Mouse (Mus musculus) common myeloid progenitor, adult 5-6 weeks (primary cell): ENCODE results near the gene Bag5. TPM values are rescaled to one million over a fixed set of nuclear protein-coding genes. Genes with fewer than 3 reads are reported as not detected.
"Not testable (repeated sequence)": the region's sequence is repeated elsewhere in the genome, so short reads cannot be mapped to it uniquely, and the experiment has no call there.

Experiments used
- ATAC-seq: replicated peaks from 2 replicates; pipeline ENCODE4 v1.8.0; 2016; ENCODE audit warnings: low read depth, mild to moderate bottlenecking, moderate TSS enrichment, inconsistent platforms; ENCODE audit not compliant: poor library complexity, severe bottlenecking
- total RNA-seq: library from RNA; stranded (forward); fragments of 200-1000, 187-1606 nt; gene quantifications from 2 replicates; pipeline ENCODE4 v1.2.3, GENCODE M21; 2017

Gene Bag5
- total RNA-seq, 1 experiment from 2014 or later, result 38.3 TPM

GRCm38 (mm10) chr12:111737370-111737769, 24.3 kb upstream of the Bag5 start:
- ATAC-seq, result no peak

GRCm38 (mm10) chr12:111736676-111737075, 23.6 kb upstream of the Bag5 start:
- not testable (repeated sequence) for ATAC-seq

- no peak for ATAC-seq
These were observed 21.9 kb upstream of the Bag5 start for GRCm38 (mm10) chr12:111734912-111735311.

- no peak; the same call in 1 of the 2 replicates for ATAC-seq
These were observed 19.9 kb upstream of the Bag5 start for GRCm38 (mm10) chr12:111732921-111733320.

DNA sequence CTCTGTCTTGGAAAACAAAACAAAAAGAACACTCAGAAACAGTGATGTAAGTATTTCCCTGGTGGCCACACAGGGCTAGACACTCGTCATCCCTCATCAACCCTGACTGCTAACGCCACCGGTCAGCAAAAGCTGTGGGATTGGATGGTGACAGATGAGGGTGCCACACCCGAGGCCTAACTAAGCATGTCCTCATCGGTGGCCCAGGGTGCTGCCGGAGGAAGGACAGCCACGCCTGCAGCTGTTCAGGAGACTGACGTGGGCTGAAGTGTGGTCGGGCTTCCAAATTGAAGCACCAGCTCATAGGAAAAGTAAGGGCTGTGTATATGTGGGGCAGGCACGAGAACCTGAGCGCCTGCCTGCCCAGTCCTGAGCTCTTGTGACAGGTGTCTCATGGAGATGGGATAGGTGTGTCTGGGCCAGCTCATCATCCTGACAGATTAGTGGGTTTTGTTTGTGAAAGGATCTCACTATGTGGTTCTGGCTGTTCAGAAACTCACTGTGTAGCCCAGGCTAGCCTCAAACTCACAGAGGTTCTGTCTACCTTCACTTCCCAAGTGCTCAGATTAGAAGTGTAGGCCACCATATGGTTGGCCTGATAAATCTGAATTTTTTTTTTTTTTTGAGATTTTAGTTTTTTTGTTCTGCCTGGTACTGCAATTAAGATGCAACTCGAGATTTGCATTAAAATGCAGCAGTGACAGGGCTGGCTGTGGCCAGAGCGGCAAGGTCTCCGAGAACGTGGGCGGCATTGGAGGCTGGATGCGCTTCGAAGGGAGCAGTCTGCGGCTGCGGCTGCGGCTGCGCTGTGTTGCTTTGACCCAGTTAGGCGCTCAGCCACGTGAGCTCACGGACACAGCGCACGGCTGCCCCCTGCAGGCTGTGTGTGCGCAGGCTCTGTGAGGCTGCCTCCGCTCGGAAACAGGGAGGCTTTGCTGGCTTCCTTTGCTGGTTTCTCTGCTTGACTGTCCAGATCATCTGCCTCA, 19.1 kb upstream of the Bag5 start:
- peak; percentile 99 for ATAC-seq

- no peak for ATAC-seq
These were observed 14.9 kb upstream of the Bag5 start for GRCm38 (mm10) chr12:111727956-111728355.

DNA sequence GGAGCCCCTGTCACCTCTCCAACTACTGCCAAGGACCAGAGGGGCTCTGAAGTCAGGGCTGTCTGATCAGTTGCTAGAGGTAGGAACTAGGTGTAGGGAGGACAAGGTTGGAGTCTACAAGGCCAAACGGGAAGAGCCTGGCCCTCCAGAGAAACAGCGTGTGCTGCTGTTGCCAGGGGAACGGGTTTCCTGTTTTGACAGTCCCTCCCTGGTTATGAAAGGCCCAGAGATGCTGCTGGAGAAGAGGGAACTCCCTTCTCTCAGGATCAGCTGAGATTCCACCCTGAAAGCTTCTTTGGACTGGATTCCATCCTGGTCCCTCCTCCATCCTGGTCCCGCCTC, 13.0 kb upstream of the Bag5 start:
- peak; percentile 66 for ATAC-seq

DNA sequence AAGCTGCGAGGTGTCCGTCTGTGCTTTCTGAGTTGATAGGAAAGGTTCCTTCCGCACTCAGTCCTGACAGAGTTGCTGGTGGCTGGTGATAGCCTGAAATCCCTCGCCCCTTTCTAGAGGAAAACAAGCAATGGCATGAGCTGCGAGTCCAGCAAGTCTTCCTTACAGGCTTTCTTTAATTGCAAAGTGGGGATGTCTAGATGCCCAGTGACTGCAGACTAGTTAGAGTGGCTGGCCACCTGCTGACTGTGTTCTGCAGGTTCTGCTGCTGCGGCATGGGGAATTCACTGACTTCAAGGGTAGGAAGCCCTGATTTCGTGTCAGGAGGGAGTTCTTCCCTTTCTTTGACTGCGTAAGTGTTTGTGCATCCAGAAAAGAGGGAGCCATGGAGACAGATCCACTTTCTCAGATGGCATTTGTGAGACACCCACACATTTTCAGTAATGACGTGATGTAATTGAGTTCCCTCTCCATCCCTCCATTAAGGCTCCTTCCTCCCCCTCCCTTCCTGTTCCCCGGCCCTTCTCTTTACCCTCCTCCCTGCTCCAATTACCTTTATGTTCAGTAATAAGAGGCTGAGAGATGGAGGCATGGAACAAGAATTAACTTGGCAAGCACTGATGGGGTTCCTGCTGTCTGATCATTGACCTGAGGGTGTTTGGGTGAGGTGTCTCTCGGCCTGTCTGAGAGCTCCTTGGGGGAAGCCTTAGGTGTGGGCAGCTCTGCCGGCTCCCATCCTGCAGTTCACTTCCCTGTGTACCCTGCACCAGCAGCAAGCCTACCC, 12.5 kb upstream of the Bag5 start:
- ATAC-seq, result no peak

DNA sequence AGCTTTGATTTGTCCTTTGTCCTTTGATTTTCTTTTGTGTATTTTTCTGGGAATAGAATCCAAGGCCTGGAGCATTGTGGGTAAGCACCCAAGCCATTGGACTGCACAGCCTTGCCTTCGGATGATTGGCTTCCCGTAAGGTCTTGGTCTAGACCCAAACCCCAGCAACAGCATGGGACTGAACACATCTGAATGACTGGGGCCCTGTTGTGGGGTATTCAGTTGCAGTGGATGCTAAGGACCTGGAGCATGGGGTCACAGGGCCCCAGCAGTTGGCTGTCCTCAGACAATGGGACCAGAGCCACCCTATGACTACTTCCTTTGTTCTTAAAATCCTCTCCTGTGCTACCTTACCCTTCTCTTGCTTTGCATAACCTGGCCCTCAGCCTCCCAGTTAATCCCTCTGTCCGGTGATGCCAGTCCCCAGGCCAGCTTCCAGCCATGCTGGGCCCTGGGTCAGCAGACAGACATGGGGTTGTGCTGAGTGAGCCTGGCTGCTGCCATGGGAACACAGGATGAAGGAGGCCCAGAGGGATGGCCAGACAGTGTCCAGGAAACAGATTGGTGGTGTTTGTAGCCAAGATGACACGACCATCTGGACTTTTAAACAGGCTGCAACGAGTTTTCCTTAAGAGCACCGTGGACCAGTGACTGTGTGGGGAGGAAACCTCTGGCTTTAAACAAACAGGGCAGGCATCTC, 11.7 kb upstream of the Bag5 start:
- no peak for ATAC-seq

GRCm38 (mm10) chr12:111722654-111723053, 9.6 kb upstream of the Bag5 start:
- 0 out of 2 replicates have a peak, but pooled peaks have one; percentile 36 for ATAC-seq

DNA sequence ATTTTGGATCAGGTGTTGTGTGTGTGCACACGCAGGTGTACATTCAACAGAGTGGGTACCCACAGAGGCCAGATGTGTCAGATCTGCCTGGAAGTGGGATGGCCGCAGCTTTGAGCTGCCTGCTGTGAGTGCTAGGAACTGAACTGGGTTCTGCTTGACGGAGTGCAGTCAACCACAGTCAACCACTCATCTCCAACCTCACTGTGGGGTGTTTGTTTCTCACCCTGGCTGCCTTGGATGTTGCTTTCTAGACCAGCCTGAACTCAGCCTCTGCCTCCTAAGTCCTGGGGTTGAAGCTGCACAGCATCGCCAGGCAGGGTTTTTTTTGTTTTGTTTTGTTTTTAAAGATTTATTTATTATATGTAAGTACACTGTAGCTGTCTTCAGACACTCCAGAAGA, 7.2 kb upstream of the Bag5 start:
- no peak for ATAC-seq

DNA sequence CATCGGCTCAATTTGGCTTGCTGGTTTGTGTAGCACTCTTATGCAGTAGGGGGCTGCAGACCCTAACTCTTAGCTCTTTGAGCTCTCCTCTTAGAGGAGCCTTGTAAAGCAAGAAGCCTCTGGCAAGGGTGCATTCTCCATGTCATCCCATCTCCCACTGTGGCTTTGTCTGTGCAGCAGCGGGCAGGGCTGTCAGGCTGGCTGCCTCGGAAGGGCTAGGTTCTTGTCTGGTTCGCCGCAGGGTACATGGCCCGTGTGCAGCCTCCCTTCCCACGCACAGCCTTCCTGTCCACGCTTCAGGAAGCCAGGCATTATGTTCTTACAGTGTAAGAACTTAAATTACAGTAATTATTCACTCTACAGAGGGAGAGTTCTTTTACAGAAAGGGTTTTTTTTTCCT, 5.6 kb upstream of the Bag5 start:
- no peak for ATAC-seq

DNA sequence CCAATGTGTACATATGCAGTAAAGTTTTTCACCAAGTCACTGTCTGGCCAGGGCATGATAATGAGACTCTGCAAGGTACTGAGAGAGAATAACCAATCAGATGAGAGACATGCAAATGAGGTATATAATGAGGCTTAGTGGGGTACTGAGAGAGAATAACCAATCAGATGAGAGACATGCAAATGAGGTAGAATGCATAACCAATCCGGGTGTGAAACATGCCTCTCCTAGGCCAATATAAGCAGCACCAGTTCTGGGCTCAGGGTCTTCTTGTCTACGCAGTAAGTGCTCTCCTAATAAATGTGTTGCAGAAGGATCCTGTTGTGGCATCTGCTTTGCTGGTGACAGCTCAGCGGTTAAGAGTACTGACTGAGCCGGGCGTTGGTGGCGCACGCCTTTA, 3.4 kb upstream of the Bag5 start:
- no peak for ATAC-seq

DNA sequence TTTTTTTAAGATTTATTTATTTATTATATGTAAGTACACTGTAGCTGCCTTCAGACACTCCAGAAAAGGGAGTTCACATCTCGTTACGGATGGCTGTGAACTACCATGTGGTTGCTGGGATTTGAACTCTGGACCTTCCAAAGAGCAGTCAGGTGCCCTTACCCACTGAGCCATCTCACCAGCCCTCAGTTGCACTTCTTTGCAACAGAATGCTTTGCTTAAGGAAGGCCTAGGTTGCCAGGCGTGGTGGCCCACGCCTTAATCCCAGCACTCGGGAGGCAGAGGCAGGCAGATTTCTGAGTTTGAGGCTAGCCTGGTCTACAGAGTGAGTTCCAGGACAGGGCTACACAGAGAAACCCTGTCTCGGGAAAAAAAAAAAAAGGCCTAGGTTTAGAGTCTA, 823 bp upstream of the Bag5 start:
- not testable (repeated sequence) for ATAC-seq

- no peak for ATAC-seq
These were observed 581 bp downstream of the Bag5 start for GRCm38 (mm10) chr12:111712476-111712875.

GRCm38 (mm10) chr12:111710091-111710490, 3.0 kb downstream of the Bag5 start:
- ATAC-seq, result no peak

DNA sequence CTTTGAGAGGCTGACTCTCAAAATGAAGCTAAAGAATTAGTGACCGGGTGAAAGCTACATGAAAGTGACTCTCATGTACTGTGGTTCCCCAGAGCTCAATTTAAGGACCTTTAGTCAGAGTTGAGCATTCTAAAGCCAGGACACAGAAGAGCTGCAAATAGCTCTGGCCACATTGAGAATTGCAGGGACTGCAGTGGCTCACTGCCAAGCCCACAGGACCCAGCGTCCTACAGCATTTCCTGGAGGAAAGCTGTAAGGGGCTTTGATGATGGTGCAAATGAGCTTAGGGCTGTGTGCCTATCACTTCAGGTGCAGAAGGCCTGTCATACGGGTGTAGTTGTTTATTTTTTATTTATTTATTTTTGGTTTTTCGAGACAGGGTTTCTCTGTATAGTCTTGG, 4.9 kb downstream of the Bag5 start:
- no peak for ATAC-seq

DNA sequence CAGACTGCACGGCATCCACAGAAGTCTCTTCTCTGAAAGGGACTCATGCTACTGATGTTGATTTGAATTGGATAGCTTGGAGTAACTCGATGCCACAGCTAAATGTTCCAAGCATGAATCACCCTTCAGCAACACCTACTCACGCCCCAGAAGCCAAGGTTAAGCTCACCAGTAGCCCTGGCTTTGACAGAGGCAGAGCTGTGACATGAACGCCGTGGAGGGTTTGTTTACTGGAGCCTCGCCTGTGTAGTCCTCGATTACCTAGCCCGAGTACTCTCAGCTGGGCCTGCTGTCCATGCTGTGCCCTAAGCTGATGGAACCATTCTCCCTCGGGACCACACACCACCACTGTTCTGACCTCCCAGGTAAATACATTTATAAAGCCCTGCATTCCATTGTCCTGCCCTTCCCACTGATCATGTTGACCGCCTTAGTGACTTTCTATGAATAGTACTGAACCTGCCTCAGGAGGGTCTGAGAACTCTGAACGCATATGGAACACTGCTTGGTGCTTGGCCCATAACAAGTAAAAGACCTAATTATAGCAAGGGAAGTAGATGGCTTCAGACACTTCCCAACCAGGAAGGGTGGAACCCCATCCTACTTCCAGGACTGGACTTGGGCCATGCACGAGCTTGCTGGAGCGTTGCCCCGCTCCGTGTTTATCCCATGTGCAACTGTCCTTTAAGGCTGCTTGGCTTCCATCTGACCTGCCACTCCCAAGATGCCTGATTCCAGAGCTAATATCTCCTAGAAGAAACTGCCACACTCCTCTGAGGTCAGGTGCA, 7.7 kb downstream of the Bag5 start:
- ATAC-seq, result no peak

GRCm38 (mm10) chr12:111704609-111705008, 8.4 kb downstream of the Bag5 start:
- no peak for ATAC-seq

DNA sequence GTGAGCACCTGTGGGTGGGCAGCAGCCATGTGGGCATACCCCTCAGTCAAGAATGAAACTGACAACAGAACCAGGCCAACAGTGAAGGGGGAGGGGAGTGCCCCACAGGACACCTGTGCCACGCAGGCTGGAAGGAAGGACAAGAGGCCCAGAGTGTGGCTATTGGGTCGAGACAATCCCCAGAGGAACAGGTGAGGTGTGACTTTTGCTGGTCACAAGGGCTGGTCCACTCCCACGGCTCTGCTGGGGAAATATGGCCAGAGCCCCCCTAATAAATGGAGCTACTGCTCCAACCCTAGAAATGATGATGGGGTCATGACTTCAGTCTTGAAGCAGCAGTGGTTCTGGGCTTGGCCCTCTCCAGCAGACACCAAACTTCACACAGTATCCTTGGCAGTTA, 9.8 kb downstream of the Bag5 start:
- ATAC-seq, result no peak
